Mouse (Mus musculus) hindbrain, embryonic 12.5 days (tissue): ENCODE measurements at regions not wholly inside any gene's neighbourhood (a gene's known extent, or its start where the extent isn't known, plus 50 kb on each side); places are given as distances from the start of the nearest gene placed in this dataset.

Source experiments
- ATAC-seq: fragments of 200-750 bp; cut with Nextera tagmentation; 2 replicates; pipeline ENCODE4 v1.8.0; 2017; ENCODE audit warnings: moderate TSS enrichment; ENCODE audit not compliant: low FRiP score
- H3K27ac ChIP-seq: fragments of 300-500 bp; sonication (generic); 2 replicates; pipeline ENCODE4 v1.5.1; 2016; ENCODE audit warnings: mild to moderate bottlenecking
- H3K27me3 ChIP-seq: fragments of 300-500 bp; sonication (generic); 2 replicates; pipeline ENCODE4 v1.6.1; 2016; ENCODE audit warnings: mild to moderate bottlenecking
- H3K36me3 ChIP-seq: fragments of 300-500 bp; sonication (generic); 2 replicates; pipeline ENCODE4 v1.6.1; 2016; ENCODE audit warnings: mild to moderate bottlenecking
- H3K4me1 ChIP-seq: fragments of 300-500 bp; sonication (generic); 2 replicates; pipeline ENCODE4 v1.6.1; 2016
- H3K4me2 ChIP-seq: fragments of 300-500 bp; sonication (generic); replicated peaks from 2 replicates; pipeline ENCODE4 v1.6.1; 2016; ENCODE audit warnings: mild to moderate bottlenecking
- H3K4me3 ChIP-seq: fragments of 300-500 bp; sonication (generic); 2 replicates; pipeline ENCODE4 v1.5.1; 2016; ENCODE audit warnings: mild to moderate bottlenecking
- H3K9ac ChIP-seq: fragments of 300-500 bp; sonication (generic); 2 replicates; pipeline ENCODE4 v1.6.1; 2016; ENCODE audit warnings: mild to moderate bottlenecking, moderate library complexity
- H3K9me3 ChIP-seq: fragments of 300-500 bp; sonication (generic); replicated peaks from 2 replicates; pipeline ENCODE4 v1.6.1; 2016; ENCODE audit warnings: mild to moderate bottlenecking
- WGBS: fragments of 180-500 bp; shearing (Covaris S2); methylation state at CpG from one replicate; pipeline ENCODE4 v1.1.7; 2016; 5-methylcytosine and 5-hydroxymethylcytosine counted together

- Histone ChIP-seq H3K36me3 (no peaks in the 10 kb centered on the region), H3K9me3 (no peaks in the 10 kb centered on the region), H3K27ac (no peak overlapping the region), H3K4me1 (no peaks in the 10 kb centered on the region), H3K27me3 (no peaks in the 10 kb centered on the region), H3K4me2 (no peak overlapping the region), H3K4me3 (no peak overlapping the region), H3K9ac (no peak overlapping the region)
- WGBS = 73% methylated on average over 8 of the region's 8 CpGs
- ATAC-seq = 0 out of 2 replicates have a peak, but pooled peaks have one; percentile 56
Measured at GRCm38 (mm10) chr12:51117436-51118020, 230.3 kb upstream of the G2e3 start.

DNA sequence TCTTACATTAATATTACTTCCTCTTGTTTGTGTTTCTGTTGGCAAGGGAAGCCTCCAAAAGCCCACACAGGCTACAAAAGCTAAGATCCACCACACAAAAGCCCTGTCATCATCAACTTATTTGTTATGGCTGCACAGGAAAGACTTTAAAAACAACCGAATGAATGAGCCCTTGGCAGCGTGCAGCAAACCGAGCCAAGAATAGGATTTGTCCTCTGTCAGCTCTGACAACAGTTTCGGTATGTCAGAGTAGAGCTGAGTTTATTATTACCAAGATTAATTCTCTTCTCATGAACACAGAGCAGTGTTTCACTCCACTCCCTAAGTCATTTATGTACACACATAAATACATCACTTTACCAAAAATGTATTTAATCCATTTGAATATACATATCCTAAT is 236.1 kb upstream of the G2e3 start:
- no peak overlapping the region for H3K27ac ChIP-seq
- no peak overlapping the region for H3K9ac ChIP-seq
- WGBS = 53% methylated on average over 4 of the region's 4 CpGs
- no peak overlapping the region for H3K4me3 ChIP-seq
- H3K36me3 ChIP-seq = no peaks in the 10 kb centered on the region
- no peak for ATAC-seq
- H3K4me1 ChIP-seq = no peaks in the 10 kb centered on the region
- no peaks in the 10 kb centered on the region for H3K27me3 ChIP-seq
- no peak overlapping the region for H3K4me2 ChIP-seq
- H3K9me3 ChIP-seq = no peaks in the 10 kb centered on the region

- H3K4me1 ChIP-seq = no peaks in the 10 kb centered on the region
- H3K27ac ChIP-seq = no peak overlapping the region
- 91% methylated on average over 5 of the region's 5 CpGs for WGBS
- no peaks in the 10 kb centered on the region for H3K36me3 ChIP-seq
- H3K4me3 ChIP-seq = no peak overlapping the region
- H3K9me3 ChIP-seq = no peaks in the 10 kb centered on the region
- H3K4me2 ChIP-seq = no peak overlapping the region
- no peak overlapping the region for H3K9ac ChIP-seq
- no peak for ATAC-seq
- no peaks in the 10 kb centered on the region for H3K27me3 ChIP-seq
Measured at GRCm38 (mm10) chr12:51108044-51108443, 239.8 kb upstream of the G2e3 start.

- Histone ChIP-seq H3K27ac (no peak overlapping the region), H3K27me3 (no peaks in the 10 kb centered on the region), H3K4me1 (no peaks in the 10 kb centered on the region), H3K9me3 (no peaks in the 10 kb centered on the region), H3K4me3 (no peak overlapping the region), H3K4me2 (no peak overlapping the region), H3K36me3 (no peaks in the 10 kb centered on the region), H3K9ac (no peak overlapping the region)
- WGBS = 92% methylated on average over 4 of the region's 4 CpGs
- ATAC-seq = no peak
Measured at GRCm38 (mm10) chr12:51103541-51104042, 244.3 kb upstream of the G2e3 start.

DNA sequence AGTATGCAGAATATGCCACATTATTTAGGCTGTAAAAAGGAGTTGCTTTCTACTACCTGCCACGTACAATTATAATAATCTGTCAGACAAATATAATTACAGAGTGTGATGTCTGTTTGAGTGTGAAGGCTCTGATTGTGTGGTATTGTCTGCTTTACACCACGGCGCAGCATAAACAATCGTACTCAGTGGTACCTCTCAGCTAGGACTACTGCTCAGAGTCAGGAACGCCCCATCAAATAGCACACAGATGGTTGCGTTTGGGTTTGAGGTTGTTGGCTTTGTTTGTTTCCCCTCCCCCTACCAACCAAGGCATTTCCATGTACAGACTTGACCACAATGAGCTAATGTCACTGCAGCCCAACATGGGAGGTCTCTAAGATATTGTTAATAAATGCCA is 246.2 kb upstream of the G2e3 start:
- no peak for ATAC-seq

GRCm38 (mm10) chr12:51100868-51101267 is 247.0 kb upstream of the G2e3 start:
- 83% methylated on average over 5 of the region's 5 CpGs for WGBS
- Histone ChIP-seq H3K9ac (no peak overlapping the region), H3K4me3 (no peak overlapping the region), H3K9me3 (no peaks in the 10 kb centered on the region), H3K4me2 (no peak overlapping the region), H3K36me3 (no peaks in the 10 kb centered on the region), H3K27ac (no peak overlapping the region), H3K4me1 (no peaks in the 10 kb centered on the region), H3K27me3 (no peaks in the 10 kb centered on the region)
- no peak for ATAC-seq

More for the DNA sequence above, 246.2 kb upstream of the G2e3 start:
- Histone ChIP-seq H3K4me1 (no peaks in the 10 kb centered on the region), H3K9ac (no peak overlapping the region), H3K9me3 (no peaks in the 10 kb centered on the region), H3K27me3 (no peaks in the 10 kb centered on the region), H3K27ac (no peak overlapping the region), H3K36me3 (no peaks in the 10 kb centered on the region), H3K4me3 (no peak overlapping the region), H3K4me2 (no peak overlapping the region)
- 78% methylated on average over 6 of the region's 6 CpGs for WGBS

DNA sequence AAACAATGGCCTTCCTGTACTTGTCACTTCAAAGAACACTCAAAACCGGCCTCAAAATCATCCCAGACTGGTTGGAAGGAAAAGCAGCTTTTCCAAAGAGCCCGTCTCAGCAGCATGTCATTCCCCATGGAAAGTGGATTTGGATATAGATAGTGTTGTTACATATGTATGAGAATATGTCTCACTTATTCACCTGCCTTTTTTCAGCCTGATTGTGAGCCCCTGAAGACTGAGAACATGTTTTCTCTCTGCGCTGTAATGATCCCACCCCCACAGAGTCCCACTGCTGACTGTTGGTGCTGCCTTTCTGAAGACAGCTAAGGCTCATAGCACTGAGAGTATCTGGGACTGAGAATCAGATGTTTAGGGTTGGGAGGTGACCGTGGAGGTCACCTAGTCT is 251.9 kb upstream of the G2e3 start:
- H3K9me3 ChIP-seq = no peaks in the 10 kb centered on the region
- no peak for ATAC-seq
- WGBS = 75% methylated on average over 4 of the region's 4 CpGs

GRCm38 (mm10) chr12:51089324-51089723 is 258.5 kb upstream of the G2e3 start:
- Histone ChIP-seq H3K4me3 (no peak overlapping the region), H3K9ac (no peak overlapping the region), H3K36me3 (no peaks in the 10 kb centered on the region), H3K27me3 (no peaks in the 10 kb centered on the region), H3K9me3 (no peaks in the 10 kb centered on the region), H3K4me1 (no peaks in the 10 kb centered on the region), H3K27ac (no peak overlapping the region), H3K4me2 (no peak overlapping the region)
- no peak for ATAC-seq
- 92% methylated on average over 7 of the region's 7 CpGs for WGBS

More for the DNA sequence above, 251.9 kb upstream of the G2e3 start:
- H3K4me3 ChIP-seq = no peak overlapping the region
- H3K27ac ChIP-seq = no peak overlapping the region
- H3K4me2 ChIP-seq = no peak overlapping the region
- no peak overlapping the region for H3K9ac ChIP-seq
- H3K27me3 ChIP-seq = no peaks in the 10 kb centered on the region
- H3K36me3 ChIP-seq = no peaks in the 10 kb centered on the region
- H3K4me1 ChIP-seq = no peaks in the 10 kb centered on the region

DNA sequence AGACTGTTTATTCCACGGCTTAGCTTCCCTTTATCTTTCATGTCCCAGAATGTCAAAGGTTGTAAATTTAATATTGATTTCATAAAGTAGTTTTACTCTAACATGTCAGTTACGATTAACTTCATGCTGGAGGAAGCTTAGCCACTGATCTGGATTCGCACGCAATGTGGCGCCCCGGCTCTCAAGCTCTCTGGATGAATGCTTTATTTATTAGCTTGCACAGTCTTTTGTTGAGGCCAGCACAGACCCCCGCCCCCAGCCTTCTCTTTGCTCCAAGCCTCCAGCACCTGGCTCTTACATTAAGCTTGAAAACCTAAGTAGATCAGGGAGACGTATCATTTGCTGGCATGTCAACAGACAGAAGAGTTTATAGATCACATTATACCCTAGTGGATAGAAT is 266.1 kb upstream of the G2e3 start:
- Histone ChIP-seq H3K4me1 (peaks cover 4% of the 10 kb centered on the region; the same call in 1 of the 2 replicates), H3K9me3 (no peaks in the 10 kb centered on the region), H3K4me2 (no peak overlapping the region), H3K9ac (no peak overlapping the region), H3K27ac (no peak overlapping the region), H3K36me3 (no peaks in the 10 kb centered on the region), H3K27me3 (no peaks in the 10 kb centered on the region), H3K4me3 (no peak overlapping the region)
- ATAC-seq = peak; percentile 64
- WGBS = 53% methylated on average over 8 of the region's 8 CpGs

DNA sequence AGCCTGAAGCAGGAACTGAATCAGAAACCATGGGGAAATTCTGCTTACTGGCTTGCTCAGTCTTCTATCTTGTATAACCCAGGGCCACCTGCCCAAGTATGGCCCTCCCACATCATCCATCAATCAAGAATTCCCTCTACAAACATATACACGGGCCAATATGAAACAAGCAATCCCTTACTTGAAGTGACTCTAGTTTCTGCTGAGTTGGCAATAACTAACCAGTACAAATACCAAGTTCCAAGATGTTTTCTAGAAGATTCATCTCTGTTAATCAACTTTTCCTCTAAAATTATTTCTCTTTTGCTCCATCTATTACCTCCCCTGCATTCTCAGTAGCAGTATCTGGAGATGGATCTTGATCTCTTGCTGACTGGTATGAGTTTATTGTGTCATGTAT is 274.4 kb upstream of the G2e3 start:
- WGBS = 58% methylated on average over 1 of the region's 1 CpGs
- Histone ChIP-seq H3K36me3 (no peaks in the 10 kb centered on the region), H3K27me3 (no peaks in the 10 kb centered on the region), H3K4me3 (no peak overlapping the region), H3K4me2 (no peak overlapping the region), H3K27ac (no peak overlapping the region), H3K9ac (no peak overlapping the region), H3K9me3 (no peaks in the 10 kb centered on the region), H3K4me1 (no peaks in the 10 kb centered on the region)
- no peak for ATAC-seq

DNA sequence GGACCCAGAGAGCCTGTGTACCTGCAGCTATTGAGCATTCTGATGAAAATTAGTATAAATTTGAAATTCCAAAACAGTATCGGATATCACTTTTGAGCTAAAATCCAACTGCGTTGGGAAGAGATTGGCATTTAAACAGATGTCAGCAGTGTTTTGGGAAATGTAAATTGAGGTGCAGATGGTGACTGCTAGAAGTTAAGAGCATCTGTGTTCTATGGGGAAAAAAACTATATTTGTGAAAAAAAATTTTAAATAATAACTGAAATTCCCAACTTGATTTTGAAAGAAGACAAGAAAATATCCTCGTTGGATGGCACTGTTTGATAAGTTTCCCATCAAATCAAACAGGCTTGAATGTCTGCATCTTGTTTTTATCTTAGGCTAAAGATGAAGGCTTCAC is 286.9 kb upstream of the G2e3 start:
- Histone ChIP-seq H3K27me3 (no peaks in the 10 kb centered on the region), H3K9ac (no peak overlapping the region), H3K4me3 (no peak overlapping the region), H3K4me1 (peaks cover 3% of the 10 kb centered on the region; the same call in 1 of the 2 replicates), H3K9me3 (no peaks in the 10 kb centered on the region), H3K36me3 (no peaks in the 10 kb centered on the region), H3K4me2 (no peak overlapping the region), H3K27ac (no peak overlapping the region)
- no peak for ATAC-seq
- 88% methylated on average over 3 of the region's 3 CpGs for WGBS

DNA sequence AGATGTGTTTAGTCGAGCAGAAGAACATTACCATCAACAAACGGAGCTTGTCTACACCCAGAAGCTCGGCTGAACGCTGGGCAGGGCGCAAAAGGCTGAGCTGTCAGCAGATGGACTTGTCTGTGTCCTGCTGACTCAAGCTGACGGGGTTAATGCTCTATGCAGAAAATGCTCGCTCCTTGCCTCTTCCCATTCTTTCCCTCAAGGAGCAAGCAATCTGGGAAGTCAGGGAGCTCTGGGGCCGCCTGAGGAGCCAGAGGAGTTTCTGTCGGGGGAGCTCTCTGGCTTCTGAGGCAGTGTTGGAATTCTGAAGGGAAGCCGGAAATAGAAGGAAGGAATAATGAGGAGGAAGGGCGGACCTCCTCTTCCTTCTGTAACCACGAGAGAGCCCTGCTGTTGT is 289.3 kb upstream of the G2e3 start:
- ATAC-seq = no peak

GRCm38 (mm10) chr12:51058104-51058503 is 289.8 kb upstream of the G2e3 start:
- Histone ChIP-seq H3K4me2 (peak overlapping the region; percentile 35; the same call in 1 of the 2 replicates), H3K4me1 (peaks cover 3% of the 10 kb centered on the region; the same call in 1 of the 2 replicates), H3K9ac (no peak overlapping the region), H3K4me3 (no peak overlapping the region), H3K36me3 (no peaks in the 10 kb centered on the region), H3K9me3 (no peaks in the 10 kb centered on the region), H3K27me3 (no peaks in the 10 kb centered on the region), H3K27ac (no peak overlapping the region)
- WGBS = 71% methylated on average over 10 of the region's 10 CpGs
- ATAC-seq = no peak

More for the DNA sequence above, 289.3 kb upstream of the G2e3 start:
- WGBS = 23% methylated on average over 12 of the region's 12 CpGs
- Histone ChIP-seq H3K27ac (no peak overlapping the region), H3K4me2 (peak overlapping the region; percentile 35), H3K9me3 (no peaks in the 10 kb centered on the region), H3K4me1 (peaks cover 3% of the 10 kb centered on the region; the same call in 1 of the 2 replicates), H3K4me3 (no peak overlapping the region), H3K9ac (no peak overlapping the region), H3K36me3 (no peaks in the 10 kb centered on the region), H3K27me3 (no peaks in the 10 kb centered on the region)
